Mouse (Mus musculus): ENCODE measurements around the gene Folh1. TPM values are rescaled to one million over a fixed set of nuclear protein-coding genes. Genes with fewer than 3 reads are reported as not detected.
"Not testable (repeated sequence)": the region's sequence is repeated elsewhere in the genome, so short reads cannot be mapped to it uniquely, and the experiment has no call there.

Gene Folh1
- 0.82 and 0.86 TPM in 2 replicates for total RNA-seq (2021)
- long read RNA-seq, experiment 1: 0 reads
- long read RNA-seq, experiment 2: 0 reads

DNA sequence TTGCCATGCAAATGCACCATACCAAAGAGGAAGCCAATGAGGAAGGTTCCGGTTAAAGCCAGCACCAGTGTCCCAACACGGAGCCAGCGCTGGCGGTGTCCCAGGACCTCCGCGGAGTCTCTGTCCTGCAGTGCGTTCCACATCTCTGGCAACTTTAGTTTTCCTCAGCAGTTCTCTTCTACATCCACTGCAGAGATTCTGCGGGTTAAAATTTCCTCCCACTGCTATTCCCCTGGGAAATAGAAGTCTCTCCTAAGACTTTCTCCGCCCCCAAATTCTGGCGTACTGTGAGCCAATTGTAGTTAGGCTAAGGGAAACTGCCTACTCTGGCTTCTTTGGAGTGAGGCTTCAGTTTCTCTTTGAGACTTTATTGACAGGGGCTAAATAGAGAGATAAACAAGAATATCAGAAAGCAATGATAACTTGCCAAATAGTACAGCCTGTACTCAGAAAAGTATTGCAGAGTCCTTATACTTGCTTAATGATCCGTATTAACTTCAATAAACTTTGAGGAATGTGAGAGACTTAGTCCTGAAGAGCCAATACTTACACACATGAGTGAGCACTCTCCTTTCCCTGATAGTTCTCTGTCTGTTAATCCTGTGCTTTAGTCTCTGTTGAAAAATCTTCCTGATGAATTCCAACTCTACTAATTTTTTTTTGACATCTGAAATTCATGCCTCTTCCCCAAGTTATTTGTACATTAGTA lies at the start of gene Folh1:
Folh1 (minus strand) TSS at position 327 of the 709 bp plus-strand sequence.
- DNase-seq: peak; percentile 6

DNA sequence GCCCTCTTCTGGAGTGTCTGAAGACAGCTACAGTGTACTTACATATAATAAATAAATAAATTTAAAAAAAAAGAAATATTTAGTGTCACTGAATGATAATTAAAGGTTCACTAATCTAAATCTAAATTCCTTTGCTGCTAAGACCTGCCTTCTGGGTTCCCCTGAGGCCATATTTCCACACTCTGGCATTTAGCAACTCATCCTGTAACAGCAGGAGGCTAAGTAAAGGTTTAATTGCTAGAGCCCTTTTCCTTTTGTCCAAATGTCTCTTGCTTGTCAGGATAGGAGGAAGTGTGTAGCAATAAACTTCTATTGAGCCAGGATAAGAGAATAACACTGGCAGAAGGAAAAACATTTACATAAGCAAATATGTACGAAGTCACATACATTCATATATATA lies 40.7 kb upstream of the Folh1 start:
- no peak for DNase-seq

DNA sequence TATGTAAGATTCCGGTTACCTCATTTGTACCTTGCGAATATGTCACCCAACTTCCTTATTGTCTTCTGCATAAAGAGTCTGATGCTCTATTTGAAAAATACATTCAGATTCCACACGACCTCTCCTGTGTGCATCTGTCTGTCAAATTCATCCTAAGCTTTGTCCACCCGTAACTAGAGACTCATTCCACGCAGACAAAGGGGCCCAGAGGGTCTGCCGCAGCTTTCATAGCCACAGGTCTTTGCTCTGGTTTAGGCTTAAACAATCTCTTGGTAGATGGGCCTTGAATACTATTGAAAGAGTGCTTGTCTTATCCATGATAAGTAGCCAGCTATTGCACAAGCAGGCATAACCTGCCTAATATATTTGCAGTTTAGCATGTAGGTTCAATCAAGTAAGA lies 40.0 kb upstream of the Folh1 start:
- not testable (repeated sequence) for DNase-seq

DNA sequence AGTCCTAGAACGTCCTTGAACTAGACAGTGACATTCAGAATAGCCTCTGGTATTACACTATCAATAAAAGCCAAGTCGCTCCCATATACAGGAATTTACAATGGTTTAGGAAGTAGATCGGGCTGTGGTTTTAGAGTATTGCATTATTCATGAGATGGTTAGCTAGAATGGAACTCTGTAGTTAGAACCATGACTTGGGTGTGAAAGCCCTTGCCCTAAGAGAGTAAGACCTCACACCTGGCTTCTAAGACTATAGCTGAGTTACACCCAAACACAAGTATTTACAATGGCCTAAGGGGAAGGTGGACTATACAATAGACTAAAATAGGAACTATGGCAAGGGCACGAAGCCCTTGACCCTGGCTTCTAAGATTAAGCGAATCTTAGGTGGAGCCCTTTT lies 39.5 kb upstream of the Folh1 start:
- not testable (repeated sequence) for DNase-seq

DNA sequence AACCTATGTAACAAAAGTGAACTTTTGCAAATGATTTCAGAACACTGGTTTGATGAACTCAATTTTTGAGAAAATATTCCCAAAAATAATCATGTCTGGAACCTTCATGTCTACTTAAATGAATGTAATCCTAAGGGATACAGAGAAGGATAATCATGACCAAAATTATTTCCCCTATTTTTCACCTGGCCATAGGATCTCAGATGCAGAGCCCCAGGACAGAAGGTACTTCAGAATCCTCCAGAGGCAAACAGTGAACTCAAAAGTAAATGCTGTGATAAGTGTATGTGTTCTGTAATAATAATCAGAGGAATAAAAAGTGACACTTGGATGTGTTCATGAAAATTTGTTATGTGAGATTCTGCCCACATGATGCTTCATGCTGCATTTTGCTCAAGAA lies 19.0 kb upstream of the Folh1 start, which contains the start of gene Vmn2r77:
Vmn2r77 (plus strand) TSS at position 301 of the 400 bp plus-strand sequence.
- DNase-seq: no peak

DNA sequence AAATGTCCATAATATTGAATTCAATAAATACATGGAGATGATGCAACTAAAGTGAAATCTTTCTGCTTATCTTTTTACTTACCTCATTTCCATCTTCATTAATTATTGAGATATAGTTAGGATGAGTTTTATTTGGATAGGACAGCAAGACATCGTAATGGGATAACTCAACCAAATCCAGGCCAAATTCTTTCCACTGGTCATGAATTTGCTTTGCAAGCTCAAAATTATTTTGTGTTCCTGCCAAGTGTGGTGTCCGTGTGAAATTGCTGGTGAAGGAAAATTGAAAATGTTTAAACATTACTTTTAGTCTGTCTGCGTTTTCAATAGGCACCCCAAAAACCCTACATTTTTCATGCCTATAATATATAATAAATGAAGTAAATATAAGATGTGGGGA lies 4.1 kb downstream of the Folh1 start:
- DNase-seq: no peak

DNA sequence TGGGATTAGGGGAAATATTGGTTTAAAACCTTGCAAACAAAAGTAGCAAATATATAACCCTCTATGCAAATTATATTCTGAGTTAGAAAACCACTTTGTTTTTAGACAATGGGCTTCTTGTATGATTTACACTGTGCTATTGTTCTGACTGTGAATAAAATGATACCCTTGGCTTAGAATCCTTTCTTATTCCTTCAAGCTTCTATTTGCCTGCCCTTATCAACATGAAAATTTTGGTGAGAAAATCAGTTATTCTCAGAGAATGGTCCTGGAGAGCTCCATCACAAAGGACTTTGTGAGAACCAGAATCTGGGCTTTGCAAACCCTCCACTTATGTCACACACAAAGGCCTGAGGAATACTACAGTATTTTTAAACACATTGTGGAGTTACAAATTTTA lies 11.1 kb downstream of the Folh1 start:
- no peak for DNase-seq

DNA sequence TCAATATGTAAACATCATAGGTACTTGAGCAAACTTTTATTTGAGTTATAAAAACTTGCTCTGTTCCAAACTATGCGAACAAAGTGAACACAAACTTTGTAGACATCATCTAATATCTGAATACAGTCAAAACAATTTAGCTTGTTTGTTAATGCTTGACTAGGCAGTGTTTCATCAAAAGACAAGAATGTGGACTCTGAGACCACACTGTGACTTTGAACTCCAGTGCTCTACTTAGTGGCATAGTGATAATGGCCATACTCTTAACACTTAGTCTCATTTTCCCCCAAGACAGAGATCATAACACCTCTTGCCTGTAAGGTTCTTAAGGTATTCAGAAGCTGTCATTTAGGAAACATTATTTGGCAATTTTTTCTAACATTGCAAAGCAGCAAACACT lies 15.0 kb downstream of the Folh1 start:
- no peak for DNase-seq

DNA sequence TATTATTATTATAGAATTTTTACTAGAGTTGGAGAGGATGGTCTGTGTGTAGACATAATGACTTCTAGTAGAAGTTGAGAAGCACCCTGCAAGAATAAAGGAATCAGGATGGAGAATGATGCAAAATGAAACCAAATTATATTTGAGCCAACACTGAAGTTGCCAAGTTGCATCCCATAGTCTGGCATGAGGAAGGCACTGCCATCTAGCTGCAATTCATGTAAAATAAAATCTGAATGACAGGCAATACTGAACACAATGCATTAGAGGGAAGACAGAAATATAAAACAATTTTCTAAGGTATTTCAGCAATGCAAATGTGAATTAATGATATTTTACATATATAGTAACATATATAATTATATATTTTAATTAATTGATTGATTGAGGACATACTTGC lies 50.7 kb downstream of the Folh1 start:
- DNase-seq: no peak

DNA sequence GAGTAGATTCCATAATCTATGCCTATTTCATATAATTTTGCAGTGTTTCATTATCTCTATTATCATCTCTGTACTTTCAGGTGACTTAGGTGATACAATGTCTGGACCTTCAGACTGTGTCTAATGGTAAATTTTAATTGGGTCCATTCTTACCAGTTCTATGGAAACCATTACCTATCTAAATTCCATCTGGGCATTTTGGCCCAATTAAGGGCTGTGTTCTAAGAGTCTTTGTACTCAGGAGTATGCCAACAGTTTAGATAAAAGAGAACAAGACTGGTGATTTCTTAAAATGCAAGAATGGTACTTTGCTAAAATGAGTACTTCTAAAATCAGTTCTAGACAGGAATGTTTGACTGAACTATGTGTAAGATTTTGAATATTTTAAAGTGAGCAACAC lies 87.7 kb downstream of the Folh1 start, which contains the start of gene Olfr292:
Olfr292 (plus strand) TSS at position 301 of the 400 bp plus-strand sequence.
- no peak for DNase-seq

Other genes with a start within 250 kb of the Folh1 start
- gene Olfr295, start 192.1 kb downstream of the Folh1 start, total RNA-seq (2021): not detected in 2 replicates
- not detected in 2 replicates for gene Olfr294, start 159.3 kb downstream of the Folh1 start, total RNA-seq (2021)
- not detected in 2 replicates for gene Olfr293, start 126.9 kb downstream of the Folh1 start, total RNA-seq (2021)
- not detected in 2 replicates for gene Olfr292, start 87.6 kb downstream of the Folh1 start, total RNA-seq (2021)
- not detected in 2 replicates for gene Vmn2r77, start 19.1 kb upstream of the Folh1 start, total RNA-seq (2021)
- not detected in 2 replicates for gene Vmn2r78, start 139.2 kb upstream of the Folh1 start, total RNA-seq (2021)
- not detected in 2 replicates for gene Vmn2r79, start 220.2 kb upstream of the Folh1 start, total RNA-seq (2021)